Mouse (Mus musculus) urinary bladder, adult 18-20 months (tissue): ENCODE measurements around the gene Ifnl2.
"Not testable (repeated sequence)": the region's sequence is repeated elsewhere in the genome, so short reads cannot be mapped to it uniquely, and the experiment has no call there.

Experiments used
- DNase-seq, 2 experiments: peaks; one replicate each; pipeline ENCODE4 v3.0.0; 2022; ENCODE audit warnings: low spot score in 2 of 2, mixed read lengths in 2 of 2

Ifnl2 gene

DNA sequence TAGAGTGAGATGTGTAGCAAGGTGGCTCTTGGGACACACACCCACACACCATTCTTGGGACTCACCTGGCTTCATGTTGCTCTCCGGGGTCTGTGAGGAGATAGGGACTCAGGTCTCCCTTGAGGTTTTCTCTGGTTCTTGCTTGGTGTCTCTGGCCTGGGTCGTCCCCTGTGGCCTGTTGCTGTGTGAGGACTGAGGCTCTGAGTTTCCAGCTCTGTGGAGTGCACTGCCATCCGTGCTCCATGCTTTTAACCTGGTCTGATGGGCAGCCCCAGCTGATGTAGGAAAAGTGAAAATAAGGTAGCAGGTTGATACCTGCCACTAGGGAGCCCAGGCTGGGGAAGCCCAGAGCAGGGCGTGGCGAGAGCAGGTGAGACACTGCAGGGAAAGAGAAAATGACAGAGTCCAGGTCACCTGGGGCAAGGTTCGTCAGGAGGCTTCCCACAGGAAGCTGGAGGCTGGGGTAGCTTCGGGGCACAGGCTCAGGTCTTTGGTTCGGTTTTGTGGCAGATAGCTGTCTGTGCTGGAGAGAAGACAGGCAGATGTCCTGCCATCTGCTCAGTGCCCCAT lies at the start of gene Ifnl2:
Gene Ifnl2, minus strand, starts transcription at position 51 of the 570 bp plus-strand sequence.
- not testable (repeated sequence) for DNase-seq

DNA sequence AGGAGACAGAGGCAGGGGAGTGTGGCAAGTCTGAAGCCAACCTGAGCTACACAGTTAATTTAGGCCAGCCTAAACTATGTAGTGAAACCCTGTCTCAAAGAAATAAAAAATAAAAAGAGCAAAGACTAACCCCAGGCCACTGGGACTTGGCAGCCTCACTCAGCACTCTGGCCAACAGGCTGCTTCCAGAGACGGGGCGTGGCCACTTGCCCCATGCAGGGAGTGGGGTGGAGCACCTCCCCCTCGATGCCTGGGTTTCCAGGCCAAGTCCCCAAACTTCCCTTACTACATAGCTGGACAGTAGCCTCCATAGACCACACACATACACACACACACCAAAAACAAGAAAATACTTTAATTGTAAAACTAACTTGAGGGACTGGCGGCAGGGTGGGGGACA lies 48.2 kb upstream of the Ifnl2 start:
- peak in 1 of 2 experiments; percentile 44 for DNase-seq

DNA sequence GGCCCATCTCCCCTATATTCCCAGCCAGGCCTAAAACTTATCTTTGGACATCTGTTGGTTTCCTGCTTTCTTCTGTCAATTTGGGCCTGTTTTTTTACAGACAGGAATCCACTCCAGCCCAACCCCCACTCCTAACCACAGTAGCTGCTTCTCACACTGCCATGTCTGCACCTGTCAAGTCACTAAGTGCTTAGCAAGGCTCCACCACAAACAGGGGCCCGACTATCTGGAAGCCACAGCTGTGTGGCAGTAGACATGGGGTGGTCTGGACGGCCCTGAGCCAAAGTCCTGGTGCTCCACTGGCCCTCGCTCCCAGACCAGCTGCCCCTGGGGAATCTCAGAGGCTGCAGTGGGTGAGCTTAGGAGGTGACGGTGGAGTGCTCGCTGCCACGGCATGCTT lies 47.5 kb upstream of the Ifnl2 start:
- no peak for DNase-seq

DNA sequence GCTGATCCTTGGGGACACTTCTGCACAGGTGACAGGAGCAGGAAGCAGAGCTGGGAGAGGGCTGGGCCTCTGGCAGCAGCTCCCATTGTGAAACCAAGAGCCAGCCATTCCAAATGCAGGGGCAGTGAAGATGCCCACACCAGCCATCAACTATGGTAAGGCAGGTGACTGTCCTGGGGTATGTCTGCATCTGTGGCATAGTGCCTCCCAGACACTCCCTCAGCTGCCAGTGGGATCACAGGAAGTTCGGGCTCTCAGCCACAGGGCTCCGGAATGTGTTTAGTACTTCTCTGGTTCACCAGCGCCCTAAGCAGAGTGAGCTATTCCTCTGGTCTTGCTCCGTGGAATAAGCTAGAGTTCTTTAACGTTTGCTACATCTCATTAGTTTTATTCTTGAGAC lies 46.8 kb upstream of the Ifnl2 start:
- DNase-seq = no peak

DNA sequence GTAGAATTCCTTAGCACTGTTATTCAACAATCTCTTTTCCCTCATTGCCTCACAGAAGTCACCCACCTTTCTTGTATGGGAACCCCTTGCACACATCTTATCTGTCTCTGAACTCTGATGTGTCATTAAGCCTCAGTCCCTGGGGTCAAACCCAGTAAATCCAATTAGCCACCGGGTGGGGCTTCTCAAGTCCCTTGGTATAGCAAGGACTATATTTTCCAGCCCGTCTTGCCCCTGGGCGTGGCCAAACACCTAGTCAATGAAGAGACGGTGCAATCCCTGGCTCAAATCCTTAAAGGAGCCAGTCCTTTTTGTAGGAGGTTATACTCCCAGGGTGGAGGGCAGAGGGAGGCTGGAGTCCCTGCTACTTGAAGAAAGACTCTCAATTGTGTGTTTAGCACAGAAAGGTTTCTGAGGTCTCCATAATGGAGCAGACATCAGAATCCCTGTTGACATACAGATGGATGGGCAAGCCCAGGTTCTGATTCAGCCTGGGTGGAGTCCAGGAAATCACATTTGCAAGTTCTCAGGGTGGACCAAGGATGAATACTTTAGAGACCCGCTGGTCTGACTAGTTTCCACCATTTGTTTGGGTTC lies 45.8 kb upstream of the Ifnl2 start:
- no peak for DNase-seq

DNA sequence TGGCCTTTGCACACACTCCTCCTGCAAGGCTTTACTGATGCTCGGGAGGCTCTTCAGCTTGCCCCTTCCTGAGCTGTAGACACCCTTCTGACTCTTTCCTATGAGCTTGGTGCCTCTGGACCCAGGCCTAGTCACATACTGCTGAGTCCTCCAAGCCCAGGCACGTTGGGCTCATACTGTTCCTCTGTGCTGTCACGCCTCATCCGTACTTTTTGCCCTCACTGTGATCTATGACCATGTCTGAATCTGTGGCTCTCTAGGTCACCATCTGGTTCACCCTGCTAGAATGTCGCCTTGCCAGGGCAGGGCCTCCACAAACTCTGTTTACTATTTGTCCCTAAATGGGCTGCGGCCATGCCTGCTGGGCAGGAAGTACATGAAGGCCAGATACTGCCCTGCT lies 42.8 kb upstream of the Ifnl2 start:
- peak in 1 of 2 experiments; percentile 73 for DNase-seq

- no peak for DNase-seq
Measured at GRCm38 (mm10) chr7:28547628-28548027, 37.4 kb upstream of the Ifnl2 start.

DNA sequence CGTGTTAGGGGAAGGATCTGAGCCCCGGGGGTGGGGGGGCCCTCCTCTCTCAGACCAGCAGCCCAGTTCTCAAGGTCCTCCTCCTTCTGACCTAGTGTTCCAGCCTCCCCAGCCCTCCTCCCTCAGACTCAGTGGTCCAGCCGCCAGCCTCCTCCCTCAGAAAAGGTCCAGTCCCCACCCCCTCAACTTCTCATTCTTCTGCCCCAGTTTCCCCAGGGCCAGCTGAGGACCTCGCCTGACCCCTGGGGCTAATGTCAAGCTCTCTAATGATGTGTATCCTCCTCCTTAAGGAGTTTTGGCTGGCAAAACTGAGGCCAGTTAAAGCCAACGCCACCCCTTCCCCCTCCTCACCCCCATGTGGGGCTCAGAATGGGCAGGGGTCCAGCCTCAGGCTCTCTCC lies 36.9 kb upstream of the Ifnl2 start, which contains the start of gene Nccrp1:
Gene Nccrp1, minus strand, starts transcription at position 101 of the 400 bp plus-strand sequence.
- DNase-seq = no peak

DNA sequence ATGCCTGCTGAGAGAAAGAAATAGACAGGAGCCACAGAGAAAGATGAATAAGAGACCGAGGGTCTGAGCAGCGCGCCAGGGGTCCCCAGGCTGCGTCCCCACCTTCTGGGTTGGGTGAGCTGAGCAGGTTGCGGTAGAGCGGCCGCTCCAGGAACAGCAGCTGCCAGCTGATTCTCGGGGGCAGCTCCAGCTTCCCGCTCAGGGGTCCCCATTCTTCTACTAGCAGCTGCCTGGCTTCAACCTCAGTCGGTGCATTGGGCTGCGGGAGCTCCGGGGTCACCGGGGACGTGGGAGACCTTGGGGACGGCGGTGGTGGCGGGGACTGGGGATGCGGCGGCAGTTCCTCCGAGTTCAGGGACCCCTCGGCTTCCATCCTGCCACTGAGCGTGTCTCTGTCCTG lies 36.4 kb upstream of the Ifnl2 start:
- DNase-seq = no peak

DNA sequence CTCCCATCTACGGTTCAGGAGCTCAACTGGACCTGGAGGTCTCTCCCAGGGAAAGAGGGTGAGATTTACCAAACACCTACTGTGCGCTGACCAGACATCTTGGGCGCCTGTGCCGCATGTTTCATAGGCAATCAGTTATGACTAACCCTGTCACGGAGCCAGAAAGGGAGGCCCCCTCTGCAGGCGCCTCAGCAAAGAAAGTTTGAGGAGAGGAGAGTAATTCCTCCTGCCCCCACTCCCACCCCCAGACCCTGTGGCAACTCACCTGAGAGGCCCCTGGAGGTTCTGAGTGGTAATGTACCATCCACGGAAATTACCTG lies 35.6 kb upstream of the Ifnl2 start:
- DNase-seq = no peak

GRCm38 (mm10) chr7:28545048-28545890 lies 35.0 kb upstream of the Ifnl2 start:
- no peak for DNase-seq

DNA sequence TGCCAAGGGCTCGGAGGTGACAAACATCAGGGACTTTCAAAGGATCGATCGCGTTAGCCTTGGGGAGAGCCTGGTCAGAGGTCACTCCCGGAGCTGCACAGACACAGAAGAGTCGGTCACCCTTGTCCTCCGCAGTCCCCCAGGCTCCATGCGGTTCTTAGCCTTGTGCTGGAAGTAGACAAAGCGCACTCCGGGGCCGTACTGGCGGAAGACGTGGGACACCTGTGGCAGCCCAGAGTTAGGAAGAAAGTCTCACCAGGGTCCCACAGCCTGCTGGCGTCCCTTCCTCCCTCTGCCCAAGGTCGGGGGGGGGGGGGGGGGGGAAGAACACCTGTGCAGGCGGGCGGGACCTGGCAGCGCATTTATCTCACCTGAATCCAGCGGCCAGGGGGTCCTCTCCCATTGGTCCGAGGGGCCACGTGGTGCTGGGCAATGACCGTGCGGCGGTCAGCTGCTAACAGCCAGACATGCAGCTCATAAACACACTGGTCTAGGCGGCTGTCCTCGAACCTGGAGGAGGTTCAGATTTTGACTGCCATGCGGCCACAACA lies 33.9 kb upstream of the Ifnl2 start:
- no peak for DNase-seq

DNA sequence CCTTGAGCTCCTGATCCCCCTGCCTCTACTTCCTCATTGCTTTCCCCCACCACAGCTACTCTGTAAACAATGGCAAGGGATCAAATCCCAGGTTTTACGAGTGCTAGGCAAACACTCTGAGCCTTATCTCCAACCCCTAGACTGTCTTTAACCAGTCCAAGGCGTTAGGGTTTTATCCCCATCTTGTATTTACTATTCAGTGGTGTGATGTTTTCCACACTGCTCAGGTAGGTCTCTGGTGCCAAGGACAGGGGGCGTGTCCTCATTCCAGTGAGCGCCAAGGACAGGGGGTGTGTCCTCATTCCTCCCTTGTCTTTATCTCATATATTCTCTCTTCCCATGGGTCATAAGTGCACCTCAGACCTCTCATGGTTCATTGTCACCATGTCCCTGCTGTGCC lies 30.3 kb upstream of the Ifnl2 start, which contains the start of gene Sycn:
Gene Sycn, plus strand, starts transcription at position 360 of the 400 bp plus-strand sequence.
- DNase-seq = no peak

DNA sequence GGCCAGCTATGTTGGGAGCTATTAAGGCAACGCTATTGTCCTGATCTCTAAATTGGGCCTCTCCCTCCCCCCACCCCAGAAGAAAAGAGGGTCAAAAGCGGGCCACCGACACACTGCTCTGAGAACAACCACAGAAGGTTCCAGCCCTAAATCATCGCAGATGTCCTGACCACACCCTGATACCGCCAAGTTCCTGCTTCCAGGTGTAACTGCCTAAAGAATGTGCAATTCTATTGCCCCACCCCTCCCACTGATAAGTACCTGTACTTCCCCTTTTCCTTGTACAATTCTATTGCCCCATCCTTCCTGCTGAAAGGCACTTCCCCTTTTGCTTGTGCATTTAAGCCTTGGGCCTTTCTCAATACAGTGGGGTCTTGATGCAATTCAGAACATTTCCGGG lies 28.6 kb upstream of the Ifnl2 start:
- not testable (repeated sequence) for DNase-seq

- DNase-seq = no peak
Measured at GRCm38 (mm10) chr7:28532005-28532404, 21.8 kb upstream of the Ifnl2 start.

GRCm38 (mm10) chr7:28527922-28528719 lies 17.9 kb upstream of the Ifnl2 start:
- peak; percentile 62 to 79 for DNase-seq

DNA sequence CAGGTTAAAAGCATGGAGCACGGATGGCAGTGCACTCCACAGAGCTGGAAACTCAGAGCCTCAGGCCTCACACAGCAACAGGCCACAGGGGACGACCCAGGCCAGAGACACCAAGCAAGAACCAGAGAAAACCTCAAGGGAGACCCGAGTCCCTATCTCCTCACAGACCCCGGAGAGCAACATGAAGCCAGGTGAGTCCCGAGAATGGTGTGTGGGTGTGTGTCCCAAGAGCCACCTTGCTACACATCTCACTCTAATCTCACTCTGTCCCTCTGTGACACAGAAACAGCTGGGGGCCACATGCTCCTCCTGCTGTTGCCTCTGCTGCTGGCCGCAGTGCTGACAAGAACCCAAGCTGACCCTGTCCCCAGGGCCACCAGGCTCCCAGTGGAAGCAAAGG lies 12.3 kb upstream of the Ifnl2 start, which contains the start of gene Ifnl3:
Gene Ifnl3, plus strand, starts transcription at position 301 of the 400 bp plus-strand sequence.
- not testable (repeated sequence) for DNase-seq

DNA sequence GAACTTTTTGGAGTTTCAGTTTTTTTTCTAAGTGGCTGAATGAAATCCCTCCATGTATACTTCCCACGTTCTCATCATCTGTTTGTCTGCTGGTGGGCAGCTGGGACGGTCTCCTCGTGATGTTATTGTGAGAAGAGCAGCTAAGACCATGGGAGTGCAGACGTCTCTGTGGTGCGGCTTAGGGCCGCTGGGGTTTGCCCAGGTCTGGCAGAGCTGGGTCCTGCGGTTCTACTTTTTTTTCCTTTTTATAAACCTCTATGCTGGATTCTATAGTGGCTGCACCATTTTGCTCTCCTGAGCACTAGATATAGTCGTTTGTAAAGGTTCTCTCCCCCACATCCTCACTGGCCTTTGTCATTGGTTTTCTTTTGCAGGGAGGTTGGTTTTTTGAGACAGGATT lies 1.2 kb upstream of the Ifnl2 start:
- DNase-seq = no peak

DNA sequence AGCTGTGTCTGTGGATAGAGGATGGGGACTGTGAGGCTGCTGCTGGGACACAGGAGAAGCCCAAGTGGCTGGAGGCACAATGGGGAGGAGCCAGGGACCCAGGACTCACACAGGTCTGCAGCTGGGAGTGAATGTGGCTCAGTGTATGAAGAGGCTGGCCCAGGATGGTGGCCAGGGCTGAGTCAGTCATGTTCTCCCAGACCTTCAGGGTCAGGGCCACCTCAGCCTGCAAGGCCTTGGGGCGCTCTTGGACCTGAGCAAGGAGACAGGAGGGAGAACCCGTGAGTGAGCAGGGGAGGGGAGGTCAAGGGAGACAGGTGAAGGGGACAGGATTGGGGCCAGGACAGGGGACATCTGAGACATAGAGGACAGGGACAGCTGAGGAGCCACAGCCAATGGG lies 1.1 kb downstream of the Ifnl2 start:
- DNase-seq = not testable (repeated sequence)

DNA sequence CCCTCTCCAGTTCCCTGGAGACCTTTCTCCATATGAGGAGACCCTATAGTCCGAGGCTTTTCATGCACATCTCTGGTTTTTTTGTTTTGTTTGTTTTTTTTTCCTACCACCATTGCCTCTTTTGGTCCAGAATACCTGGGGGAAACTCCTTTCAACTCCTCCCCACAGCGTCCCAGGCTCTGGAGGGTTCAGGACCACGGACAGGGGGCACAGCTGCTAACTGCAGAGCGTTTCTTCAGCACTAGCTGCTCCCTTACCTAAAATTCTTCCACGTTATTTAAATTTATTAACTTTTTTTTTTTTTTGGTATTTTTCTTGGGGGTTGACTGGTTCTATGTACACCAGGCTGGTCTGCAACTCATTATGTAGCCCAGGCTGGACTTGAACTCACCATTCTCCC lies 4.7 kb downstream of the Ifnl2 start:
- DNase-seq = no peak

GRCm38 (mm10) chr7:28495426-28495825 lies 14.8 kb downstream of the Ifnl2 start:
- no peak for DNase-seq

GRCm38 (mm10) chr7:28492310-28492709 lies 17.9 kb downstream of the Ifnl2 start:
- DNase-seq = no peak
